Mouse (Mus musculus) Patski (cell line): ENCODE measurements around the gene Gpc6. TPM values are rescaled to one million over a fixed set of nuclear protein-coding genes. Genes with fewer than 3 reads are reported as not detected.

Experiments used
- ATAC-seq: fragments of 100-300 bp; one replicate; pipeline ENCODE4 v1.8.0; 2021
- CTCF ChIA-PET: fragments of 350-600 bp; sonication (Branson Sonifier 250); formaldehyde crosslinking; loops from one replicate; lab custom pipeline; 2022; ENCODE audit warnings: inconsistent platforms; lab: Charles Lee
- POLR2A ChIA-PET: fragments of 350-600 bp; sonication (Branson Sonifier 250); formaldehyde crosslinking; loops from one replicate; lab custom pipeline; 2022; ENCODE audit warnings: antibody characterized with exemption, inconsistent platforms; lab: Charles Lee
- DNase-seq: peaks from one replicate; pipeline ENCODE4 v3.0.0-alpha.2; 2011; ENCODE audit warnings: low read depth, low spot score
- H3K27me3 ChIP-seq: fragments of 371-371 bp; one replicate; pipeline ENCODE4 v1.5.1; 2021
- CTCF ChIP-seq: fragments of 100-300 bp; IDR thresholded peaks from one replicate; pipeline ENCODE4 v1.5.1; 2021
- in situ Hi-C: fragments of 300-500 bp; cut with MboI; formaldehyde crosslinking; loops from 3 replicates; pipeline ENCODE4 v1.11.1; 2018; ENCODE audit warnings: low pct_unique_long_range_greater_than_20kb, mixed read lengths
- polyA plus RNA-seq: library from polyadenylated mRNA; unstranded; gene quantifications from one replicate; pipeline ENCODE4 v1.2.3, GENCODE M21; 2021

Gpc6 gene
- polyA plus RNA-seq, 1 experiment from 2014 or later, result 56.6 TPM

GRCm38 (mm10) chr14:117000376-117000775, 75.3 kb downstream of the Gpc6 start:
- CTCF ChIA-PET, result interaction anchor here (0.9 to 1.7 kb wide), 2 partner anchors 8 to 9 kb away, joined by 4 to 5 read pairs; no protein-coding TSS in a partner anchor

GRCm38 (mm10) chr14:117002313-117002712, 77.2 kb downstream of the Gpc6 start:
- ATAC-seq (no peak), DNase-seq (no peak)
- H3K27me3 ChIP-seq, result no peaks in the 10 kb centered on the region
- in situ Hi-C loops, result no loop called here
- no peak for TF ChIP-seq CTCF
- ChIA-PET POLR2A (no interaction called here), CTCF (no interaction called here)

More at GRCm38 (mm10) chr14:117000376-117000775, 75.3 kb downstream of the Gpc6 start:
- in situ Hi-C loops, result no loop called here
- ATAC-seq (no peak), DNase-seq (no peak)
- H3K27me3 ChIP-seq, result no peaks in the 10 kb centered on the region
- TF ChIP-seq CTCF, result no peak
- POLR2A ChIA-PET, result interaction anchor here (0.7 kb wide), 1 partner anchor 641 kb away, joined by 5 read pairs; no protein-coding TSS in a partner anchor

GRCm38 (mm10) chr14:117008781-117009180, 83.7 kb downstream of the Gpc6 start:
- ChIA-PET CTCF (interaction anchor here (1.6 kb wide), 1 partner anchor 9 kb away, joined by 5 read pairs; no protein-coding TSS in a partner anchor), POLR2A (no interaction called here)
- no peak for DNase-seq
- no peaks in the 10 kb centered on the region for H3K27me3 ChIP-seq
- no peak for TF ChIP-seq CTCF
- ATAC-seq, result no peak
- in situ Hi-C loops, result no loop called here

GRCm38 (mm10) chr14:117012969-117013368, 87.9 kb downstream of the Gpc6 start:
- no peak for DNase-seq
- ATAC-seq, result no peak
- no peaks in the 10 kb centered on the region for H3K27me3 ChIP-seq
- ChIA-PET POLR2A (interaction anchor here (0.6 kb wide), 1 partner anchor 47 kb away, joined by 3 read pairs; no protein-coding TSS in a partner anchor), CTCF (interaction anchor here (0.8 kb wide), 1 partner anchor 43 kb away, joined by 3 read pairs; no protein-coding TSS in a partner anchor)
- in situ Hi-C loops, result no loop called here
- TF ChIP-seq CTCF, result no peak

- TF ChIP-seq CTCF, result no peak
- in situ Hi-C loops, result no loop called here
- no peak for DNase-seq
- ATAC-seq, result no peak
- H3K27me3 ChIP-seq, result no peaks in the 10 kb centered on the region
- CTCF ChIA-PET, result interaction anchor here (0.8 kb wide), 1 partner anchor 42 kb away, joined by 3 read pairs; no protein-coding TSS in a partner anchor
- POLR2A ChIA-PET, result no interaction called here
Measured at GRCm38 (mm10) chr14:117013554-117014117, 88.5 kb downstream of the Gpc6 start.

- H3K27me3 ChIP-seq, result no peaks in the 10 kb centered on the region
- ATAC-seq, result no peak
- in situ Hi-C loops, result no loop called here
- DNase-seq, result no peak
- POLR2A ChIA-PET, result no interaction called here
- CTCF ChIA-PET, result no interaction called here
- TF ChIP-seq CTCF, result no peak
Measured at GRCm38 (mm10) chr14:117015333-117015922, 90.3 kb downstream of the Gpc6 start.

GRCm38 (mm10) chr14:117022180-117022799, 97.2 kb downstream of the Gpc6 start:
- H3K27me3 ChIP-seq, result no peaks in the 10 kb centered on the region
- ATAC-seq, result no peak
- in situ Hi-C loops, result no loop called here
- ChIA-PET POLR2A (no interaction called here), CTCF (interaction anchor here (0.9 kb wide), 1 partner anchor 33 kb away, joined by 3 read pairs; no protein-coding TSS in a partner anchor)
- no peak for DNase-seq
- no peak for TF ChIP-seq CTCF

- DNase-seq (no peak), ATAC-seq (no peak)
- ChIA-PET CTCF (no interaction called here), POLR2A (no interaction called here)
- in situ Hi-C loops, result no loop called here
- TF ChIP-seq CTCF, result no peak
- no peaks in the 10 kb centered on the region for H3K27me3 ChIP-seq
Measured at GRCm38 (mm10) chr14:117034146-117034545, 109.0 kb downstream of the Gpc6 start.

GRCm38 (mm10) chr14:117041017-117041416, 115.9 kb downstream of the Gpc6 start:
- CTCF ChIA-PET, result no interaction called here
- POLR2A ChIA-PET, result interaction anchor here (0.8 kb wide), 1 partner anchor 8 kb away, joined by 3 read pairs; no protein-coding TSS in a partner anchor
- H3K27me3 ChIP-seq, result no peaks in the 10 kb centered on the region
- no peak for ATAC-seq
- TF ChIP-seq CTCF, result no peak
- in situ Hi-C loops, result no loop called here
- no peak for DNase-seq

GRCm38 (mm10) chr14:117048951-117049350, 123.8 kb downstream of the Gpc6 start:
- no peak for TF ChIP-seq CTCF
- no peaks in the 10 kb centered on the region for H3K27me3 ChIP-seq
- no peak for ATAC-seq
- ChIA-PET CTCF (interaction anchor here (0.7 kb wide), 2 partner anchors 13 to 24 kb away, joined by 3 read pairs; no protein-coding TSS in a partner anchor), POLR2A (interaction anchor here (1.1 kb wide), 1 partner anchor 15 kb away, joined by 3 read pairs; no protein-coding TSS in a partner anchor)
- DNase-seq, result no peak
- in situ Hi-C loops, result no loop called here

- no peak for ATAC-seq
- no peaks in the 10 kb centered on the region for H3K27me3 ChIP-seq
- ChIA-PET POLR2A (no interaction called here), CTCF (no interaction called here)
- in situ Hi-C loops, result no loop called here
- no peak for DNase-seq
- no peak for TF ChIP-seq CTCF
Measured at GRCm38 (mm10) chr14:117050877-117051276, 125.8 kb downstream of the Gpc6 start.
